Mouse (Mus musculus): ENCODE data around the gene Ermap. TPM values are rescaled to one million over a fixed set of nuclear protein-coding genes. Genes with fewer than 3 reads are reported as not detected.

Gene Ermap
- under 1 TPM; 0.10 to 0.82 (median 0.71) TPM for polyA plus RNA-seq (2017; shearing (Covaris generic))

- no peak for ATAC-seq
These were observed at the start of gene Ermap for GRCm38 (mm10) chr4:119189864-119190263. Ermap (minus strand) TSS chr4:119190011.

GRCm38 (mm10) chr4:119239181-119239682, 49.4 kb upstream of the Ermap start:
- peak; percentile 94 for ATAC-seq

GRCm38 (mm10) chr4:119238661-119239060, 48.9 kb upstream of the Ermap start:
- ATAC-seq: no peak

- ATAC-seq: no peak
These were observed 44.5 kb upstream of the Ermap start for GRCm38 (mm10) chr4:119234348-119234747.

GRCm38 (mm10) chr4:119233256-119233901, 43.6 kb upstream of the Ermap start:
- peak; percentile 7 for ATAC-seq

GRCm38 (mm10) chr4:119232410-119233255, 42.8 kb upstream of the Ermap start, which contains the start of the genes AU022252 and P3h1:
AU022252 (minus strand) TSS chr4:119232712.
P3h1 (plus strand) TSS chr4:119232915.
- ATAC-seq: peak; percentile 99

GRCm38 (mm10) chr4:119226751-119227150, 36.9 kb upstream of the Ermap start:
- no peak for ATAC-seq

GRCm38 (mm10) chr4:119225719-119226118, 35.9 kb upstream of the Ermap start:
- ATAC-seq: no peak

GRCm38 (mm10) chr4:119224534-119224933, 34.7 kb upstream of the Ermap start:
- ATAC-seq: no peak

GRCm38 (mm10) chr4:119223696-119224095, 33.9 kb upstream of the Ermap start:
- peak; percentile 63 for ATAC-seq

GRCm38 (mm10) chr4:119218169-119218568, 28.4 kb upstream of the Ermap start, which contains the start of gene Tmem269:
Tmem269 (minus strand) TSS chr4:119218217.
- ATAC-seq: no peak

GRCm38 (mm10) chr4:119216667-119217066, 26.9 kb upstream of the Ermap start:
- no peak for ATAC-seq

- ATAC-seq: peak; percentile 50
These were observed 14.9 kb upstream of the Ermap start for GRCm38 (mm10) chr4:119204672-119205071.

- ATAC-seq: no peak
These were observed 8.3 kb upstream of the Ermap start for GRCm38 (mm10) chr4:119198105-119198504.

- peak; percentile 49 for ATAC-seq
These were observed 5.9 kb upstream of the Ermap start for GRCm38 (mm10) chr4:119195582-119196320.

- peak; percentile 86 for ATAC-seq
These were observed 5.2 kb upstream of the Ermap start, which contains the start of gene Svbp for GRCm38 (mm10) chr4:119194909-119195581. Svbp (plus strand) TSS chr4:119195306.

GRCm38 (mm10) chr4:119192757-119193156, 2.9 kb upstream of the Ermap start:
- ATAC-seq: no peak

GRCm38 (mm10) chr4:119191273-119191672, 1.5 kb upstream of the Ermap start:
- ATAC-seq: no peak

- ATAC-seq: no peak
These were observed 807 bp upstream of the Ermap start for GRCm38 (mm10) chr4:119190618-119191017.

- ATAC-seq: no peak
These were observed 419 bp downstream of the Ermap start for GRCm38 (mm10) chr4:119189392-119189791.

GRCm38 (mm10) chr4:119188060-119188785, 1.6 kb downstream of the Ermap start:
- ATAC-seq: no peak
